Mouse (Mus musculus): Measurements from ENCODE around the gene Ush2a.
A peak's percentile ranks its signal among the peaks of the same experiment; 100 is the strongest.

Ush2a gene

GRCm38 (mm10) chr1:188387321-188387720 lies 125.5 kb downstream of the Ush2a start:
- no peak for DNase-seq (ENCODE audit: low spot score)

- DNase-seq (ENCODE audit: low spot score), result no peak
Measured at GRCm38 (mm10) chr1:188387820-188388471, 126.1 kb downstream of the Ush2a start.

DNA sequence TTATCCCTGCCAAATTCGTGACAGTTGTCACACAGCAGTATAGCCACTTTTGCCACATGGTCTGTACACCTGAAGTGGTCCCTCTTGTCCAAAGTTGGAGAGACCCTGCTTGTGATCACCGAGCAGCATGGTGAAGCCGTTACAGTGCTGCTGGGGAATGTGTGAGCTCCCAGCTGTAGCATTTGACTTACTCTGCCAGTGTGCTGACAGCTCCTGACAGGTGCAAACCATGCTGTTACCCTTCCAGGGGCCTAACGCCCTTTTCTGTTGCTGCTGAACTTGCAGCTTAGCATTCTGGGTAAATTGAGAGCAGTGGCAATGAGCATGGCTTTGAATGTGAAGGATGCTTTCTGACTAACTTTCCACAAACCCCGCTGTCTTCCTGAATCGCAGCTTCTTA lies 128.3 kb downstream of the Ush2a start:
- no peak for DNase-seq (ENCODE audit: low spot score)

GRCm38 (mm10) chr1:188407176-188407575 lies 145.4 kb downstream of the Ush2a start:
- DNase-seq (ENCODE audit: low spot score), result no peak

GRCm38 (mm10) chr1:188407613-188408386 lies 146.0 kb downstream of the Ush2a start:
- DNase-seq (ENCODE audit: low spot score), result no peak

GRCm38 (mm10) chr1:188410547-188410946 lies 148.7 kb downstream of the Ush2a start:
- no peak for DNase-seq (ENCODE audit: low spot score)

- DNase-seq (ENCODE audit: low spot score), result no peak
Measured at GRCm38 (mm10) chr1:188420543-188420942, 158.7 kb downstream of the Ush2a start.

DNA sequence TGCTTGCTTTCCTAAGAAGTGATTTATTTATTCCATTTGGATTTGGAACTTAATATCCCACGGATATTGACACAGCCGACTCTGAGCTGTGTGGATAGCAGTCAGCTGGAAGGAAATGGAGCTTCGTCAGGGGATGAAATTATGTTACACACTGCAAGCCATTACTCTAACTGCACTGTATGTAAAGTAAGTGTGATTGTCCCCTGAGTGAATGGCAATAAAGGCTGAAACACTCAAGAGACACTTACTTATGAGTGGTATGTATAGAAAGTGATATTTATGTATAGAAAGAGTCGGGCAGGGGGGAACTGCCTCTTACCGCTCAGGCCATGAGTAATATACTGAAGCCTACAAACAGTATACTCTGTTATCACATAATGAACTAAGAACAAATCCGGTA lies 166.3 kb downstream of the Ush2a start:
- DNase-seq (ENCODE audit: low spot score), result no peak

GRCm38 (mm10) chr1:188430689-188431088 lies 168.9 kb downstream of the Ush2a start:
- no peak for DNase-seq (ENCODE audit: low spot score)

DNA sequence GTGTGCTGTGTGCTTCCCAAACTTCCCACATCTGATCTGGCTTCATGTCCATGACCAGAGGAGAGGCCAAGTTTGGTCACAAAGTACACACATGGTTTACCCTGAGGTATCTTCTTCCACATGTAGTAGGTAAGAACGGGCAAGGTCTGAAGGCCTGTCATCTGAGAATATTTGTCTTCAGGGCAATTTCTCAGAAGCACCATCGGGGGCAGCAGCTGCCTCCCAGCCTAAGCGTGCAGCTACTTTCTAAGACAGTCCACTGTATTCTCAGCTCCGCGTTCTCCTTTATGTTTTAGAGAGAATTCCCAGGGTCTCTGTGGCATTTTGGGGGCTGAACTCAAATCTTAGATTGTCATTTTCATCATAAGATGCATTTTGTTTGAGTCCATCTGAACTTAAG lies 186.1 kb downstream of the Ush2a start:
- no peak for DNase-seq (ENCODE audit: low spot score)

DNA sequence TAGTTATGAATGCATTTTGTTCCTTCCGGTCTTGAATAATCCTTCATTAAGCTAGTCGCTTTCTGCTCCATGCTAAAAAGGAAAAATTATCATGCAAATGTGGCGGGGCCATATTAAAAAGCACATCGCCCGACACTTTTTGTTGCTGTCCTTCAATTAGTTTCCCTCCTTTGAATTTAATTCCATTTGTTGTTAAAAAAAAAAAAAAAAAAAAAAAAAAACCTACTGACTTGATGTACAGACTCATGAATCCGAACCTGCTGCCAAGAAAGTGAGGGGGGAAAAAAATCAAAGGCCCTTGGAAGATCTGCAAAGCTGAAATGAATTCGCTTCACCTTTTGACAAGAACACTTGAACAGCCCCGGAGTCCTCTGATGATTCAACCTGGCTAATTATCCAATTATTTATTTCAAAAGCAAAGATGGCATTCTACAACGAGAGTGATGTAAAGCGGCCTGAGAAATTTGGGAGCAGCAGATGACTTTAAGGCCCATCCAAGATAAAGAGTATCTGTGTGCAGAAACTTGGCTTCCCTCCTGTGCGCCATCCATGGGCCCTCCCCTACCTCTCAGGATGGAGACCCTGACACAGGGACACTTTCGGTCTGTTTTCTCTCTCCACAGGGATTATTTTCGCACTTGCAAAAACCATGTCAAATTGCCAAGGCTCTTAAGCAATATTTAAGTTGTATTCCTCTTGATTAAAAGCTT lies 194.8 kb downstream of the Ush2a start:
- no peak for DNase-seq (ENCODE audit: low spot score)

- peak; percentile 6 for DNase-seq (ENCODE audit: low spot score)
Measured at GRCm38 (mm10) chr1:188457221-188458008, 195.6 kb downstream of the Ush2a start.

DNA sequence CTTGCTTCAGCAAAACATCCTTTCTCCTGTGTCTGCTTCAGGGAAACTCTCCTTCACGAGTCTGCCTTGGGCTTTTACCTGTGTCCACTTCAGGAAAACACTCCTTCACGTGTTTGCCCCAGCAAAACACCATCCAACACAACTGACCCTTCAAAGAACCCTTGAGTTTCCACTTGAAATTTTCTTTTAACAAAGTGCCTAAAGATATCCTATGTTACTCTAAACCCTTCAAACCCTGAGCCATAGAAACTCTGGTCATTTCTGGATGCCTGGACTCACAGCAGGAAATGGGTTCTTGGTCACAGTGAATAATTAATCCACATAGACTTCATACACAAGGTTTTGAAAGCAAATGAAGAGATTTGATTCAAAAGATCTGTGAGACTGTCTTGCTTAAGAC lies 199.4 kb downstream of the Ush2a start:
- DNase-seq (ENCODE audit: low spot score), result no peak

DNA sequence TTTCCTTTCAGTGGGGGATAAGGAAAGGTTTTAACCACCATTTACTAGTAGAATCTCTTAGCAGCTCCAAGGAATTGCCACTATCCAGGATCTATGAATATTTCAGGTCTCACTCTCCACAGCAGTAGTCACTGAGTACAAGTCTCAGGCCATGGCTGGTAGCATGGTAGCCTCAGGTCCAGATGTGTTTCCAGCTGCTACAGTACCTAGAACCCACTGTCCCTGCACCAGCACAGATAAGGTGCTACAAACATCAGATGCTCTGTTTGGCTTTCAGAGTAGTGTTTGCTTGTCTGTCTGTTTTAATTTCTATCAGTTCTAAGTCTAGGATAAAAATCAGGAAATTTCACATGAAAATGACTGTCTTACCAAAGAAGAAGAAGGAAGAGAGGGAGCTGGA lies 202.8 kb downstream of the Ush2a start:
- no peak for DNase-seq (ENCODE audit: low spot score)

GRCm38 (mm10) chr1:188468371-188468783 lies 206.6 kb downstream of the Ush2a start:
- DNase-seq (ENCODE audit: low spot score), result no peak

DNA sequence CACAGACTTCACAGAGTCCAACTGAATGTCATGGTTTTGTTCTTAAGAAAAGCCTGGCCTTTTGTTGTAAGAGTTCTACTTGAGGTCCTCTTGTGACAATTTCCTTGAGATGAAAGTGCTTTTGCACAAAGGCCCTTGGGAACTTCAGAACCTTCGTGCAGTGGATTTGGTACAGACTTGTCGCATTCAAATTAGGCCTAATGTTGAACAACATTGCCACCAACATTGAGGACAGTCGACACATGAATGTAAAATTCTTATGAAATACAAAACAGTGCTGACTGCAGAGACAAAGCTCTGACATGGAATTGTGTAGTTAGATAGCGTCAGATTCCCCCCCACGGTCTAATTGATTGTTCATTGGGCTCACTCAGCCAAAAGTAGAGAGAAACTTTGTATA lies 243.1 kb downstream of the Ush2a start:
- no peak for DNase-seq (ENCODE audit: low spot score)

DNA sequence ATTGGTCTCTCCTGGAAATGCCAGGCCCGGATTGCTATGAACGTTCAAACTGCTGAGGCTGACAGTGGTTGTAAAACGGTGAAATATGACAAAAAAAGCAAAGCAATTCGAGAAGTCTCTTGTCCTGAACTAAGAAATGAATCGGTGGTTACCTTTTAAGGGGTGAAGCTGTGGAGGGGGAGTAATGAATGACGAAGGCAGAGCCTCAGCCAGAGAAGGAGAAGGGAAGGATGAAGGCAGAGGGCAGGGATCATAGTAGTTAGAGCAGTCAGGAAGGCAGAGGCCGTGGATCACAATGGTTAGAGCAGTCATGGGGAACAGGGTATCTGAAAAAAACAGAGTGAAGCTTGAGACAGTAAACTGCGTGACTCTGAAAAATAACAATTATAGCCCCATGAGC lies 257.0 kb downstream of the Ush2a start:
- DNase-seq (ENCODE audit: low spot score), result no peak

DNA sequence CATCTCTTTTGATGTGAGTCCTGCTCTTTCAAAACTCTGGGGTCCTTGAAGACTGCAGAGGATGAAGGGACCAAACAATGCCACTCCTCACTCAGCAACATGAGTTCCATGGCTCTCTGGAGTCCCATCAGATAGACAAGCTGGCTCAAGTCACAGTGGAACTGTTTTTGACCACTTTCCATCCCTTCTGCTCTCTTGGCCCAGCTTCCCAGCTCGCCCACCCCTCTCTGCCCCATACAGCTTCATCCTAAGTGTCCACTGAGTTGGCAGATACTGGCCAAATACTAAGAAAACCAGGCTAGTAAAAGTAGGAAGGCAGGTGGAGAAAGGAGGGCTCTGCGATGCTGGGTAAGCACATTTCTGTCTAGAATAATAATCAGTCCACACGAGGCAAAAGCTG lies 265.6 kb downstream of the Ush2a start:
- DNase-seq (ENCODE audit: low spot score), result no peak

- DNase-seq (ENCODE audit: low spot score), result no peak
Measured at GRCm38 (mm10) chr1:188529606-188530131, 267.8 kb downstream of the Ush2a start.

DNA sequence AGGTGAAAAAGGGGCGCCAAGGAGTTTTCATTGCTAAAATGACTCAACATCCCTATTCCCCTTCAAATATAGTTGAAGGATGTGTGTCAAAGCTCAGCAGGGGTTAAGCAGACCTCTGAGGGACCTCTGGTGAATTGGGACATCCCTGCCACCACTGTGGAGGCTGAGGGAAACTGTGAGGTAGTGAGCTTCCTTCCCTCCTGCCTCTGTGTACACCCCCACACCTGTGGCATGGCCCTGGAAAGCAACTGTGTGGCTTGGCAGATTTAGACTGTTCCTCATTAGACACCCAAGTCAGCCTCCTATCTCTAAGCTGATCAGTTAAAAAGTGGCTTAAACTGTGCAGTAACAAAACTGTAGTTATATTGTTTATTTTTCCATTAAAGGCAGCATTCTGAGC lies 275.2 kb downstream of the Ush2a start:
- no peak for DNase-seq (ENCODE audit: low spot score)

DNA sequence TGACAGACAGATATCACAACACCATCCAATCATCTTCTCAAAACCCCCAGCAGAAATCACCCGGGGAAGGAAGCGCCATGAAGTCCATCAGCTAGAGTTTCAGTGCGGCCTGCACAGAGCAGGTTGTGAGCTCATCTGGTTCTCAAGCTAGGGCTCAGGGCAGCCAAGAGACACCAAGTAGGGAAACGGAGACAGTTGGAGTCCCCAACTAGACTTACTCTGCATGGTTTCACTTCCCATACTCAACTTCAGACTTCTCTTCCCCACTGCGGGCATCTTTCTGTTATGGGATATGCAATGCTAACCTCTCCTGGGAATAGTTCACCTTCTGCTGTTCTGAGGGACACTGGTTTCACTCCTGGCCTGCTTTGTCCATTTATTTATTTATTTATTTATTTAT lies 277.8 kb downstream of the Ush2a start:
- DNase-seq (ENCODE audit: low spot score), result no peak

DNA sequence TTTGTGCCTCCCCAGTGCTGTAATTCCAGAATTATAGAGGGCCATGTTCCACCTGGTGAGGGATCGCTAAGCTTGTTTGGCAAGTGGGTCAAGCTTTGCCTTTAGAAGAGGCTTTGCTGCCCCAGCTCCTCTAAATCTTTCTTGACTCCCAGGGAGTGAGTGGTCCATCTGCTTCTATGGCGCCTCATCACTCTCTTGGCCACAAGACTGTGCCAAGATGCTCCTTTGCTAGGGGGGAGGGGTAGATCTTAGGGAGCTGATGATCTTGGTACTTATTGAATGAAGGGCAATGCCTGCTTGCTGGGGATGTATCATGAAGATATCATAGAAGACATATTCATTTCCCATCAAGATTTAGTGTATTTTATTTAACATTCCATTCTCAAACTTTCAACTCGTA lies 279.7 kb downstream of the Ush2a start:
- no peak for DNase-seq (ENCODE audit: low spot score)

All from layer of hippocampus, adult 11-12 months (tissue).